Mouse (Mus musculus) heart, postnatal 0 days (tissue): ENCODE results near the gene Brk1.

Experiments
- CTCF ChIP-seq: IDR thresholded peaks from 2 replicates; pipeline ENCODE4 v1.5.1; 2016; ENCODE audit warnings: antibody characterized with exemption, control low read depth, low read depth
- EP300 ChIP-seq: IDR thresholded peaks from 2 replicates; pipeline ENCODE4 v1.6.1; 2016; ENCODE audit warnings: antibody characterized with exemption, low read depth

- no peak for TF ChIP-seq CTCF
- TF ChIP-seq EP300: no peak
Measured at GRCm38 (mm10) chr6:113559736-113560135, 44.8 kb upstream of the Brk1 start.
